Mouse (Mus musculus): ENCODE measurements around the gene Myo9a.
"Not testable (repeated sequence)": the region's sequence is repeated elsewhere in the genome, so short reads cannot be mapped to it uniquely, and the experiment has no call there.

The Myo9a gene

DNA sequence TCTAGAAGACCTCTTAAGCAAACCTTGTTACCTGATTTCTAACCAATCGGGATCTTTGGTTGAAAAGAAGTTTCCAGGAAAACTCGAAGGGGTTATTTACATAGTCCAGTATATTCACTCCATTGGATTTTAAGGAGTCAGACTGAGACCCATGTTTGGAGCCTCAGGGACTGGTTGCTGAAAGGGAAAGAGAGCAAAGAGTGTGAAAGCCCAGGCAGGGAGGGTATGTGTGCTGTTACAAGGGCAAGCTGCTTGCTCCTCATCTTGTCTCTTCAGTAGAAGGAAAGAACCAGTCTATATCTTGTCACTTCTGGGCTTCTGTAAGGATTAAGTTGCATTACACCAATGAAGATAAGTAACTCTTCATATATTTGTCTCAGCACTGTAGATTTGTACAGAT, 1.3 kb downstream of the Myo9a start:
- no peak for DNase-seq

DNA sequence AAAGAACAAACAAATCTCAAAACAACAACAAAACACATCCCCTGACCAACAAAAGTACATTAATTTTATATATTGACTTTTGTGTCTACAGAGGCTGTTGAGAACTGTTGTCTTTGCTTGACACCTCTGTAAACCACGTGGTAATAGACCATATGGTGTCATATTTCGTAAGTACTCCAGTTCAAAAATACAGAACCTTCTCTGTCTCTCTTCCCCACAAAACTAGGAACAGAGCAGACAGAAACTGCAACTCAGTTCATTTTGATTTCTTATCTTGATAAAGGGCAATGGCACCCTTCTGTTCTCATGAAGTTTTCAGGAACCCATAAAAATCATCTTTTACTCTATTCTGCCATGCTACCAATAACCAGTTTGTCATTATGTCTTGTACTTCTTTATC, 4.5 kb downstream of the Myo9a start:
- no peak for DNase-seq

DNA sequence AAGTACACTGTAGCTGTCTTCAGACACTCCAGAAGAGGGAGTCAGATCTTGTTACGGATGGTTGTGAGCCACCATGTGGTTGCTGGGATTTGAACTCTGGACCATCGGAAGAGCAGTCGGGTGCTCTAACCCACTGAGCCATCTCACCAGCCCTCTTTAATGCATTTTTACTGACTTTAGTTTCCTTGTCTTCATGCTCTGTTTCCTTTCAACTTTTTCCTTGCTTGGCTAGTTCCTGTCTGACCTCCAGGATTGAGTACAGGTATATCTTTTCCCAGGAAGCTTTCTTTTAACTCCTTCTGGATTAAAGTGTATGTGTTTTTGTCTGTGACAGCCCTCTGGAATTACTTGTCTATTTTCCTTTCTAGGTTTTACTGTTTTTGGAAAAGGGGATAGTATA, 6.3 kb downstream of the Myo9a start:
- DNase-seq = not testable (repeated sequence)

DNA sequence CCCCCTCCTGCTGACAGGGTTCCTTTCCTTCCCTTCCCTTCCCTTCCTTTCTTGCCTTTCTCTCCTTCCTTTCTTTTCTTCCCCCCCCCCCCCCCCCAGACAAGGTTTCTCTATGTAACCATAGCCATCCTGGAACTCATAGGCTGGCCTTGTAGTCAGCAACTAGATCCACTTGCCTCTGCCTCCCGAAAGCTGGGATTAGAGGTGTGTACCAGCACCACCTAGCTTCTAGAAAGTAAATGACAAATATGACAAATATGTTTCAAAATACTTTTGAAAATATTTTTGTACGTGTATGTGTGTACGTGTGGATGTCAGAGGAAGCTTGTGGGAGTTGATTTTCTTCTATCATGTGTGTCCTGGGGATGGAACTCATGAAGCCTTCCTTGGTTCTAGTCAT, 9.8 kb downstream of the Myo9a start:
- no peak for DNase-seq

DNA sequence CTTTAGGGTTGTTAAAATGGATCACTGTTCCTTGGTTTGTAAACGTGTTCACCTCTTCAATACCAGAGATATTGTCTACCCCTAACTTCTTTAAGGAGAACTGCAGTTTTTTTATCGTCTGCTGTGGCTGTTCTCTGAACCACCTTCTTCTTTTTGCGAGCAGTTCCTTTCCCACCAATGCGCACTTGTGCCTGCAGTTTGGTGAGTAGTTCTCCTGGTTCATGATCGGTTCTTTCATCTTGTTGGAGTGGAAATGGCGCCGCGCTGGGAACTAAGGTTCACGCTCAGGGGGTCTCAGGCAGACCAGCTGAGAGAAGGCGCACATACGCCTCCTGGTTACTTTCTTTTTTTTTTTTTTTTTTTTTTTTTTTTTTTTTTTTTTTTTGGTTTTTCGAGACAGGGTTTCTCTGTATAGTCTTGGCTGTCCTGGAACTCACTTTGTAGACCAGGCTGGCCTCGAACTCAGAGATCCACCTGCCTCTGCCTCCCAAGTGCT, 16.3 kb downstream of the Myo9a start:
- DNase-seq = not testable (repeated sequence)

DNA sequence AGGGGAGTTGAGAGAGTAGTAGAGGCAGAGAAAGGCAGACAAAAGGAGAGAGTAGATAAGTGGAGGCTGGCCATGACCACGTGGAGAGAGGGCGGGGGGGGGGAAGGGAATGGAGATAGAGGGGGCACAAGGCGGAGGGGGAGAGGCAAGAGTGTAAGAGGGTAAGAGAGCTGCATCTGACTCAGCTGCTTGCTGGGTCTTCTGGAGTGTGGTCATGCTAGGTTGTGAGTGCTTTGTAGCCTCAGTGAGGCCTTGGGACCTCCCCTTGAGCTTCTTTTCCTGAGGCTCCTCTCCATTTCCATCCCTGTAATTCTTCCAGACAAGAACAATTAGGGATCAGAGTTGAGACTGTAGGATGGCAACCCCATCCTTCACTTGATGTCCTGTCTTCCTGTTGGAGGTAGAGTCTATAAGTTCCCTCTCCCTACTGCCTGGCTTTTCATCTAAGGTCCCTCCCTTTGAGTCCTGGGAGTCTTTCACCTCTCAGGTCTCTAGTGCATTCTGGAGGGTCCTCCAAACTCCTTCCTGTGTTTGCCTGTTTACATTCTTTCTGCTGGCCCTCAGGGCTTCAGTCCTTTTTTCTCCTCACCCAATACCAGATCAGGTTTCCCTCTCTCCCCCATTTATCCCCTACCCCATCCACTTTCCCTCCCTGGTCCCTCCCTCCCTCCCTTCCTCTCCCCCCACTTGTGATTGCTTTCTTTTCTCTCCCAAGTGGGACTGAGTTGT, 55.5 kb downstream of the Myo9a start:
- DNase-seq = not testable (repeated sequence)

DNA sequence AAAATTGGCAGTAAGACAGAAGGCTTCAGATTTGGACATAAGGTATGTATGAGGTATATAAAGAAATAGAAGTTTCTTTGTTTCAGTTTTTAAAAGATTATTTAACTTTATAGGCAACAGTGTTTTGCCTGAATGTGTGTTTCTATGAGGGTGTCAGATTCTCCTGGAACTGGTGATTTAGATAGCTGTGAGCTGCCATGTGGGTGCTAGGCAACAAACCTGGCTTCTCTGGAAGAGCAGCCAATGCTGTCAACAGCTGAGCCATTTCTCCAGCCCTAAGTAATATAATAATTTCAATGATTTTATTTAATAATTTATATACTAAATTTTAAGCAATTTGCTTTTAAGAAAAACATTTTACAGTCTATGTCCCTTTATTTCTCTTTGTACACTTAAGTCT, 133.9 kb downstream of the Myo9a start:
- no peak for DNase-seq

DNA sequence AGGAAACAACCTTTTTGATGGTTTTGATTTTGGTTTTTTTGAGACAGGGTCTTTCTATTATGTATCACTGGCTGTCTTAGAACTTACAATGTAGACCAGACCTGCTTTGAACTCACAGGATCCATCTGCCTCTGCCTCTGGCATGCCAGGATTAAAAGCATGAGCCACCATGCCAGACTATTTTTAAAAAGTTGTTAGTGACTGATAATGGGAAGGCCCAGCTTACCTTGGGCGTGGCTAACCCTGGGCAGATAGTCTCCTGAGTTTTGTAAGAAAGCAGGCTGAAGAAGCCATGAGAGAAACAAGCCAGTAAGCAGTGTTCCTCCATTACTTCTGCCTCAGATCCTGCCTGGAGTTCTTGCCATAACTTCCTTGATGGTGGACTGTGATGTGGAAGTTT, 152.7 kb downstream of the Myo9a start:
- no peak for DNase-seq

DNA sequence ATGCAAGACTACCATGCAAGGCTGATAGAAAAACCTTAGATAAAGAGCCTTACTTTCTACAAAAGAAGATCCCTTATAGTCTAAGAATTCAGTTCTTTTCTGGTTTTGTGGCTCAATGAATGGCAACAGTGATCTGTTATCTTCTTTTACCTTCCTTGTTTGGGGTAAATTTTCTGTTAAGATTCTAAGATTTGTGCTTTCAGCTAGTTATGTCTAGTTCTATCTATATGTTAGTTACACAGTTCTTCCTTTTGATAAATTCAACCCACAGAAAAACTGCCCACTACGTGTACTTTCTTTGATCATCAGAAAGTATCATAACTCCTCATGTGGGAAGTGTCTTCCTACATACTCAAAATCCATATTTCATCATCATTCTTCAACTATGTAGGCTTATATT, 164.1 kb downstream of the Myo9a start:
- no peak for DNase-seq

DNA sequence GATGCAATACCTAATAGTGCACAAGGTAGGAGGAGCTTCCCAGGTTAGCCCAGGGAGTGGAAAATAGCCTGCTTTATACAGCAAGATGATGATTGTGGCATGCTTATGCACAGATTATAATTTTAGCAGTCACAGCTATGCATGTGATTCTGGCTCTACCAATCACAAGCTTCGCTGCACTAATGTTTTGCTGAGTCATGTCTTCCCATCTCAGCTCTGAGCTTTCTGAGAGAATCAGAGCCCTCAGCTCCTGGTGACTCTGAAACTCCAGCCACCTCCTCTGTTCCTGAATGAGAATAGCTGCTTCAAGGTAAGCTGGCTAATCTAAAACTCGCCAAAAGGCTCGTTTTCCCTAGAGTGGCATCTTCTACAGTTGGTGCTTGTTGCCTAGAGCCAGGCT, 179.6 kb downstream of the Myo9a start:
- no peak for DNase-seq

DNA sequence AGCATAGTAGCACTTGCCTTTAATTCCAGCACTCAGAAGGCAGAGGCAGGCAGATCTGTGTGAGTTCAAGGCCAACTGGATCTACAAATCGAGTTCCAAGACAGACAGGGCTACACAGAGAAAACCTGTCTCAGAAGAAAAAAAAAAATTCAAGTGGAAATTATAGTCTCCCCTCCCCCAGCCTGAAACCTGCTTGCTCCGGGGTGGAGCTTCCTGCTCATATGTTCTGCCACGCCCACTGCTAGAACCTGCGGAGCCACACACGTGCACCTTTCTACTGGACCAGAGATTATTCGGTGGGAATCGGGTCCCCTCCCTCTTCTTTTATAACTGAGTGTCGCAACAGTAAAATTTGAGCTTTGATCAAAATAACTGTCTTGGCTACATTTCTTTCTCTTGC, 185.2 kb downstream of the Myo9a start:
- DNase-seq = not testable (repeated sequence)

DNA sequence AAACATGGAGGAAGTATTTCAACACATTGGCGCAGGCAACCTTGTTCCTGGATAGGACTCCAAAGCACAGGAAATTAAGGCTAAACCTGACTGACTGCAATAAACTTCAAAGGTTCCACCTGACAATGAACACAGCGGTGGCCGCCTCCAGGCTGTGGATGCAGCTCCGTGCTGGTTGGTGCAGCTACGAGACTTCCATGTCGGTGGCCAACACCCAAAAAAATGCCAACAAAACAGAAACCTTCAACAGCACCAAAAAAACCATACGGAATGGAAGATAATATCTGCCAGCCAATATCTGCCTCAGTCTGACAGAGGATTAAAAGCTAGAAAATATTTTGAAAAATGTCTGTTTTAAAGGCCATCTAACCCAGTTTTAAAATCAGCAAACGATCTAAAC, 187.8 kb downstream of the Myo9a start:
- DNase-seq = no peak

DNA sequence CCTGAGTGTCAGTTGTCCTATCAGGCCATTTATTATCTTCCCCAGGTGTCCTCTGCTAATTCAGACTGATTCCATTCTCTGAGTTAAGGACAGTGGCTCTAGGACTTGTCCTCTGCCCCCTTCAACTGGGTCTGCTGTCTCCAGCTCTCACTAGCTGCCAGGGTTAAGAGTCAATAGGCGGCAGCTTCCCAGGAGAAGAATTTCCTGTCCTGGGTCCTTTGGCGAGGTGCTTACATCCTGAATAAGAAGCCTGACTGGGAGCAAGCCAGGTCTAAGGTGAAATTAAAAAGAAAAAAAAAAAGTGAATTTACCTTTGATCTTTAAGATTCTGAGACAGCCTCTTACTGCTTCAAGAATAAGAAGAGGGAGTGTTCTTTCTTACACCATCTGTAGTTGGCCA, 189.0 kb downstream of the Myo9a start:
- DNase-seq = no peak

DNA sequence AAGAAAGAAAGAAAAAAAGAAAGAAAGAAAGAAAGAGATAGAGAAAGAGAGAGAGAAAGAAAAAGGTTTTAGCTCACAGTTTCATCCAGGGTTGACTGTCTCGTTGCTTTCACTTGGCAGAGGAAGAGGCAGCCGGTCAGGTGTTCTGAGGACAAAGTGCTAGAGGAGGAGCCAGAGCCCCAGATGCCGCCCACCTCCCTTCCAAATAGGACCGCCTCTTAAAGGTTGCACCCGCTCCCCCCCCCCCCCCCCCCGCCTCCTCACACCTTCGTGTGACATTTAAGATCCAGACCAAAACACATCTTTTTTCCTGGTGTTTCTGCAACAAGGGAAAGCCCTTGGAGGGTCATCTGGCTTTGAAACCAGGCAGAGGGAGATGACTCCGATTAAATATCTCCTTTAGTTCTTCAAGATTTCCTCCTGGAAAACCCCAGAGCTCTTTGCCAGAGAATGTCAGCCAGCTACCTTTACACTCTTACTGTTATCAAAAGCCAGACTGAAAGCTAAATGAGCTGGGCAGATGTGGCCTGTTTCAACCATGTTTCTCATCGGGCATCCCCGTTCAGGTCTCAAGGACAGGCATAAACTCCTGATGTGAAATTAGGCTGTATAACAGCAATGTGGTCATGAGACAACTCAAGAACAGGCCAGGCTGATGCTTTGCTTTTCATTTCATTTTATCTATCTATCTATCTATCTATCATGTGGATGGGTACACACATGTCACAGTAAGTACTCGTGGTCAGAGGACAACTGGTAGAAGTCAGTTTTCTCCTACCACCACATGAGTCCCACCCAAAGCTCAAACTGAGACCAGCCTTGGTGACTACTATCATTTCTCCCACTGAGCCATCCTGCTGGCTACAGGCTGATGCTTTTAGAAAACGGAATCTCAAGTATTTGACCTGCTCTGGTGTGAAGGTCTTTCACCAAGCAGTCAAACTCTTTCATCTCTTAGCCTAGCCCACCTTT, 190.5 kb downstream of the Myo9a start:
- no peak for DNase-seq

DNA sequence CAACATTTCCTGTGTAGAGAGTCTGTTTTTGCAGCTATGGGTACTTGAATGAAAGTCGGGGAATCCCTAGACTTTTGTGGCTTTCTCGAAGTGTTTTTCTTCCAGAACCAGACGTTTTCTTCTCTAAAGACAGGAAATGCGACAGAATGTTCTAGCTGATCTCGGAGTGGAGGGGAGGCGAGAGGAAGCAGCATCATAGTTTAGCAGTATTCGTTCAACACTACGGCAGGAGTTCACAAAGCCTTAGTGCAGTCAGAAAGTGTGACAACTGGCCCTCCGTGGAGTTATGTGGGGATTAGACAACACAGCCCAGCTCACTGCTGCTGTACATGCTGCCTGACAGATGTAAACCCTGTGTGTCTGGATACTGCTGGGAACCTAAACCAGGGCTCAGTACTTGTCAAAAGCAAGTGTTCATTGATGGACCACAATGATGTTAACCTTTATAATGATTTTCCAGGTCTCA, 191.2 kb downstream of the Myo9a start:
- DNase-seq = no peak

DNA sequence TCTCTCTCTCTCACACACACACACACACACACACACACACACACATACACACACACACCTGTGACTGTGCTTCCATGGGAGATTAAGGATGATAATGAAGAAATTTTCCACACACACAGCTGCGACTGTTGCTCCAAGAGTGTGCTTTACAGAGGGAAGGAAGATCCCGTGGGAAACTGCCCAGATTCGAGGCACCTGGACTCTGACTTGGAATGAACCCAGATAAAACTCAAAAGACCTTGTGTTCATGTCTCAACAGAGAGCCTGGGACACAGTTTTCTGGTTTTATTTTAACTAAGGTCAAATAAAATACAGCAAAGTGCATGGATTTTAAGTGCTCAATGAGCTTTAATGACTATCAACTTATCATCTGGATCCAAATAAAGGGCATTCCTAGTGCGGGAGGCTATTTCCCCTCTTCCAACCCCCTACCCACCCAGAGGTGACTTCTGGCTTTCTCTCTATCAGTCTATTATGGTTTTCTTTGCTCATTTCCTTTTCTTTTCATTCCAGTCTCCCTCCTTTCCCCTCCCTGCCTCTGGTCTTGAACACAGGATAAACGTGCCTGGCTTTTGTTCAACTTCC, 191.9 kb downstream of the Myo9a start:
- DNase-seq = no peak

DNA sequence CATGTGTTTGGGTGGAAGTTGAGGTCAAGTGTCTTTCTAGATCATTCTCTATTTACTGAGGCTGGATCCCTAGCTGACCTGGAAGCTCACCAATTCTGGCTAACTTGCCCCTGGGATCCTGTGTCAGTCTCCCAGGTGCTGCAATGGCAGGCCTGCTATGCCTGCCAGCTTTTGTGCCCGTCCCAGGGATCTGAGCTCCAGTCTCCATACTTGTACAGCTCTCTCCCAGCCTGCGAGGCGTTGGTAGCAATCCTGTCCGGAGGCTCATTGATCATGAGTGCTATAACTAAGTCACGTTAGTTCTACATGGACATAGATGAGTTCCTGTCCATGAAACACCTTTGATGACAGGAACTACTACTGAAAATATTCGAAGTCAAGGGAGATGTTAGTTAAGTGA, 193.1 kb downstream of the Myo9a start:
- no peak for DNase-seq

DNA sequence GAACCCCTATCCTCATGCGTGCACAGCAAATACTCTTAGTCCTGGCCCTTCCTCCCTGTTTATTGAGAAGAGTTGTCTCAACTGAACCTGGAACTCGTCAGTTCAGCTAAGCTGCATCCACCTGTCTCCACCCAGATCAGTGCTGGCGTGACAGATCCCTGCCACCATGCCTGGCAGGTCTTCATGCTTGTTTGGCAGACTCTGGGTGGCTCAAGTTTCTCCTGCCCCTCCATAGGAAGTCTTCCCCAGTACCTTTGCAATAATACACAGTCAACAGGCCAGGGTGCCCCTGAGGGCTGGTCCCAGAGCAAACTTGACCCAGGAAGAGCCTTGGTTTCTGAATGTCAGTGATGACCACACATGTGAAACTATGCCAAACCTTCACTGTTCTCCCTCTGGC, 194.5 kb downstream of the Myo9a start:
- DNase-seq = no peak

DNA sequence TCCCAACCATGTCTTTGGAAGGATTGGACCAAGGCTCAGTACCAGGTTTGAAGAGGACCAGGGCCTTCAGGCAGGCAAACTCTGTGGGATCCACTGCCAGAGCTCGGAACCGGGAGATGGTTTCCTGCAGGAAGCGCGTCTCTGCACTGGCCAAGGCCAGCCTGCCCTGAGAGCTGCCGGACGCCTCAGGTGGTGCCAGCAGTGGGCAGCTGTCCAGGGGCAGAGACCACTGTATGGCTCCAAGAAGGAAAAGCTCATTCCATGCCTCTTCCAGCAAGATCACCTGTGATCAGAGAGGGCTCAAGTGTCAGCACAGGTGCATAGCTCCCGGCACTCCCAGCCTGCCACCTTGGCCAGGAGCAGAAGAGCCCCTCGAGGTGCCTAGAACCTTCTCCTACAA, 196.6 kb downstream of the Myo9a start:
- DNase-seq = no peak

DNA sequence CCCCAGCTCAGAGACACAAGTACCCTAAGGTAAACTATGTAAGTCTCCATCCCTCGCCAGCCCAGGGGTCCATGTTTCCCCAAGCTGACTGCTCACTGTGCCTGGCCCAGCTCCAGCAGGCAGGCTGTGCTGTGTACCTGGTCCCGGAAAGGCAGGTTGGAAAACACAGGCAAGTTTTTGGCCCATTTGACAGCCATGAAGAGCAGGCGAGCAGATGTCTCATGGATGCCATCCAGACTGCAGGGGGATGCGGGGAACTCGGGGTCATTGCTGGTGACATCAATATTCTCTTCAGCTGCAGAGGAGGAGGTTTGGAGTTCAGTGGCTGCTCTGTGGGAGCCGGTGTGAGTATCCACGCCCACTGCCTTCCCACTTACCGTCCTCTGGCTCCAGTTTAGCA, 197.5 kb downstream of the Myo9a start:
- DNase-seq = no peak

DNA sequence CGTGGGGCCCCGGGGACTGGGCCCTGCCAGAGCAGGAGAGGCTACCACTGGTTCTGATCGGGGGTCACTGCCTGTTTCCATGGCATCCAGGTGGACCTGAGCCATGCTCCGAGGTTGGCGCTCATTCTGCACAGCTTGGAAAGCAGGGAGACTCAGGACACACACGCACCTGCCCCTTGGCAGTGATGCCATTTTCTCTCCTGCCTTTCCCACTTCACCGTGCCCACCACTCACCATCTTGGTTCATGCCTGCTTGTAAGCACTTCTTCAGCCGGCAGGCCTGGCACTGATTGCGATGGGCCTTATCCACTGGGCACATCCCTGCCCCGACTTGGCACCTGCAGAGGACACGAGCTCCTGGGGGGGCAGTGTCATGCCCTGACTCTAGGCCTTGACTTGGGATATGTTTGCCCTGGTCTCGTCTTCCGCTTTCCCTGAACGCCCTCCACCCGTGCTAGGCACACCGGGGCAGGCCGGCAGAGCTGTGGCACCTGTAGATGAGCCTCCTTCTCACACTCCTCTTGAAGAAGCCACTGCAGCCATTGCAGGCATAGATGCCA, 198.1 kb downstream of the Myo9a start:
- peak in 1 of 2 experiments; percentile 7 for DNase-seq

DNA sequence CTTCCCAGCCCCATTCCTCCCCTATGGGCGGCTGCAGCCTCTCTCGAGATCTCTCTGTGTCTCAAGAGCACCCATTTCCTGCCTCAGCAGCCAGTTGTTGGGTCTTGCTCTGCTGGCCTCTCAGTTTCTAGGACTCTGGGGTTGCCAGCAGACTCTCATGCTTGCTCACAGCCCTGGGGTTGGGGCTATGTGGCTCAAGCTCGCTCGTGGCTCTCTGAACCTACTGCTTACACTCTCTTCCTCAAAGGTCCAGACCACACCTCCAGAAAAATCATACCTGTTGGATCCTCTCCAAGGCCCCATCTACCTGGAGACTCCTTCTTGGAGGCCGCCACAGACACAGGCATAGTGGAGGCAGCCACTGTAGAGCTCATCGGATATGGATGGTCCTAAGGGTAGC, 198.8 kb downstream of the Myo9a start:
- no peak for DNase-seq

DNA sequence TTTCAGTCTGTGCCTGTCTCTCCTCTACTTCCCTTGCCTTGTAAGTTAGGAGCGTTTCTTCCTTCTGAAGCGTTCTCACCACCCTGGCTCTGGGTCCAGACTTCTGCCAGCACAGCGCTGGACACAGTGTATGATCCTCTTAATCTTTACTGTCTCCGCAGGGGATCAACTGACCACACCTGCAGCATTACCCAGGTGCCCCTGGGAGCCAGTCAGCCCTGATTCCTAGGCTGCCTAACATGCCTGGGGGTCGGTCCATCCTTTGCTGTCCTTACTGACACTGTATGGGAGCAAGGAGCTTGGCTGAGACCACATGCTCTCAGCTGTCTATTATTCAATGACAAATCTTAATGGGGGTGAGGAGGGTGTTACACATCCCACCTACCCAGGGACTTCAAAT, 199.3 kb downstream of the Myo9a start:
- DNase-seq = no peak
